Mouse (Mus musculus): Measurements from ENCODE around the gene Ess2. TPM values are rescaled to one million over a fixed set of nuclear protein-coding genes. Genes with fewer than 3 reads are reported as not detected.

Gene Ess2
- polyA plus RNA-seq (2017; shearing (Covaris generic)), result 75.6 TPM

GRCm38 (mm10) chr16:17911052-17911595, at the start of gene Ess2:
Gene Ess2 (minus strand): TSS chr16:17911348.

GRCm38 (mm10) chr16:17928087-17928580, 17.0 kb upstream of the Ess2 start, which contains the start of gene Slc25a1:
Gene Slc25a1 (minus strand): TSS chr16:17928219.

GRCm38 (mm10) chr16:17914307-17915249, 3.4 kb upstream of the Ess2 start, which contains the start of gene Gsc2:
Gene Gsc2 (minus strand): TSS chr16:17915059.

GRCm38 (mm10) chr16:17898462-17898861, 12.7 kb downstream of the Ess2 start, which contains the start of the genes Dgcr2 and Tssk2:
Gene Dgcr2 (minus strand): TSS chr16:17898562.
Gene Tssk2 (plus strand): TSS chr16:17898637.

GRCm38 (mm10) chr16:17893923-17894322, 17.2 kb downstream of the Ess2 start, which contains the start of gene Tssk1:
Gene Tssk1 (plus strand): TSS chr16:17894223.

GRCm38 (mm10) chr16:17891567-17891959, 19.6 kb downstream of the Ess2 start, which contains the start of gene Gm20518:
Gene Gm20518 (minus strand): TSS chr16:17891671.

Other genes with a start within 250 kb of the Ess2 start
- gene Med15, start 178.5 kb downstream of the Ess2 start, polyA plus RNA-seq (2017; shearing (Covaris generic)), result 134 TPM
- gene Klhl22, start 151.7 kb downstream of the Ess2 start, polyA plus RNA-seq (2017; shearing (Covaris generic)), result 19.7 TPM
- gene Scarf2, start 114.1 kb downstream of the Ess2 start, polyA plus RNA-seq (2017; shearing (Covaris generic)), result not detected
- 0.28 TPM for gene B830017H08Rik, start 78.2 kb downstream of the Ess2 start, polyA plus RNA-seq (2017; shearing (Covaris generic))
- 2.7 TPM for gene Car15, start 73.0 kb downstream of the Ess2 start, polyA plus RNA-seq (2017; shearing (Covaris generic))
- 0.34 TPM for gene Gm20518, start 19.7 kb downstream of the Ess2 start, polyA plus RNA-seq (2017; shearing (Covaris generic))
- 0.05 TPM for gene Tssk1, start 17.1 kb downstream of the Ess2 start, polyA plus RNA-seq (2017; shearing (Covaris generic))
- gene Dgcr2, start 12.8 kb downstream of the Ess2 start, polyA plus RNA-seq (2017; shearing (Covaris generic)), result 63.7 TPM
- gene Tssk2, start 12.7 kb downstream of the Ess2 start, polyA plus RNA-seq (2017; shearing (Covaris generic)), result not detected
- gene Gsc2, start 3.7 kb upstream of the Ess2 start, polyA plus RNA-seq (2017; shearing (Covaris generic)), result not detected
- gene Slc25a1, start 16.9 kb upstream of the Ess2 start, polyA plus RNA-seq (2017; shearing (Covaris generic)), result 58.4 TPM
- gene Vpreb2, start 69.1 kb upstream of the Ess2 start, polyA plus RNA-seq (2017; shearing (Covaris generic)), result not detected
- 34.4 TPM for gene Dgcr6, start 141.5 kb upstream of the Ess2 start, polyA plus RNA-seq (2017; shearing (Covaris generic))
- 4.8 TPM for gene Prodh, start 178.9 kb upstream of the Ess2 start, polyA plus RNA-seq (2017; shearing (Covaris generic))
- gene Rtn4r, start 216.3 kb upstream of the Ess2 start, polyA plus RNA-seq (2017; shearing (Covaris generic)), result not detected

Measured in CD4-positive, CD25-positive, alpha-beta regulatory T cell (primary cell).